Mouse (Mus musculus) spleen, adult 2 months (tissue): ENCODE results near the gene Npdc1. TPM values are rescaled to one million over a fixed set of nuclear protein-coding genes. Genes with fewer than 3 reads are reported as not detected.

Experiments used
- DNase-seq, 2 experiments: peaks; one replicate each; pipeline versions ENCODE4 v3.0.0 to v3.0.0-alpha.2; 2012 to 2021; ENCODE audit warnings: low spot score in 2 of 2, low read depth in 1 of 2
- H3K27ac ChIP-seq: fragments of 200-500 bp; 2 replicates; pipeline ENCODE4 v1.5.1; 2012; ENCODE audit warnings: low read length, inconsistent platforms; ENCODE audit not compliant: insufficient read depth
- H3K27me3 ChIP-seq: fragments of 200-500 bp; 2 replicates; pipeline ENCODE4 v1.6.1; 2012; ENCODE audit warnings: mild to moderate bottlenecking, moderate library complexity, low read length, inconsistent platforms; ENCODE audit not compliant: control insufficient read depth, insufficient read depth
- H3K36me3 ChIP-seq: fragments of 200-500 bp; 2 replicates; pipeline ENCODE4 v1.6.1; 2012; ENCODE audit warnings: mild to moderate bottlenecking, low read length, inconsistent platforms; ENCODE audit not compliant: control insufficient read depth, insufficient read depth
- H3K4me1 ChIP-seq: fragments of 200-500 bp; 2 replicates; pipeline ENCODE4 v1.6.1; 2011; ENCODE audit warnings: inconsistent platforms; ENCODE audit not compliant: control insufficient read depth, insufficient read depth, insufficient read length
- H3K4me3 ChIP-seq: fragments of 200-500 bp; 2 replicates; pipeline ENCODE4 v1.5.1; 2011; ENCODE audit warnings: mild to moderate bottlenecking, inconsistent platforms; ENCODE audit not compliant: insufficient read depth, insufficient read length; ENCODE audit errors: extremely low read depth
- CTCF ChIP-seq: fragments of 200-500 bp; IDR thresholded peaks from 2 replicates; pipeline ENCODE4 v1.5.1; 2011; ENCODE audit warnings: mild to moderate bottlenecking, inconsistent platforms; ENCODE audit not compliant: insufficient read depth, insufficient read length, insufficient replicate concordance; ENCODE audit errors: extremely low read depth
- POLR2A ChIP-seq: fragments of 200-500 bp; IDR thresholded peaks from 2 replicates; pipeline ENCODE4 v1.6.1; 2011; ENCODE audit warnings: low read depth, low read length, inconsistent platforms
- WGBS: fragments of 180-500 bp; shearing (Covaris S2); methylation state at CpG from one replicate; pipeline ENCODE4 v1.1.7; 2018; 5-methylcytosine and 5-hydroxymethylcytosine counted together
- polyA plus RNA-seq: library from polyadenylated mRNA; depleted of rRNA; stranded (reverse); fragments of >200 nt; gene quantifications from 2 replicates; pipeline ENCODE4 v1.2.3, GENCODE M21; 2012

Npdc1 gene
- polyA plus RNA-seq, 1 experiment, result 31.0 TPM

- H3K27me3 ChIP-seq, result no peaks in the 10 kb centered on the region
- peak within 1 kb of the TSS; percentile 67 for H3K4me3 ChIP-seq
- H3K36me3 ChIP-seq, result no peaks in the 10 kb centered on the region
- peak; percentile 72 to 83 for DNase-seq
- H3K27ac ChIP-seq, result peak within 1 kb of the TSS; percentile 56
- H3K4me1 ChIP-seq, result peaks cover 8% of the 10 kb centered on the region
- TF ChIP-seq POLR2A (no peak), CTCF (no peak)
- 2% methylated on average over 65 of the region's 65 CpGs for WGBS
These were observed 27.1 kb upstream of the Npdc1 start, which contains the start of gene Sapcd2 for GRCm38 (mm10) chr2:25371764-25372643. Gene Sapcd2, plus strand, starts transcription at chr2:25372321.

GRCm38 (mm10) chr2:25372644-25373391 lies 26.3 kb upstream of the Npdc1 start:
- Histone ChIP-seq H3K4me3 (peak overlapping the region; percentile 67), H3K27ac (no peak overlapping the region), H3K27me3 (no peaks in the 10 kb centered on the region), H3K36me3 (no peaks in the 10 kb centered on the region), H3K4me1 (peaks cover 8% of the 10 kb centered on the region)
- 5% methylated on average over 42 of the region's 42 CpGs for WGBS
- DNase-seq, result no peak
- no peak for TF ChIP-seq POLR2A
- no peak for TF ChIP-seq CTCF

GRCm38 (mm10) chr2:25373431-25373830 lies 25.7 kb upstream of the Npdc1 start:
- WGBS, result 11% methylated on average over 2 of the region's 2 CpGs
- DNase-seq, result no peak
- Histone ChIP-seq H3K4me1 (peaks cover 8% of the 10 kb centered on the region), H3K27ac (no peak overlapping the region), H3K36me3 (no peaks in the 10 kb centered on the region), H3K27me3 (no peaks in the 10 kb centered on the region), H3K4me3 (no peak overlapping the region)
- TF ChIP-seq POLR2A (no peak), CTCF (no peak)

GRCm38 (mm10) chr2:25376589-25376988 lies 22.6 kb upstream of the Npdc1 start:
- no peak for TF ChIP-seq POLR2A
- TF ChIP-seq CTCF, result peak; percentile 44; the same call in 1 of the 2 replicates
- Histone ChIP-seq H3K27ac (no peak overlapping the region), H3K27me3 (no peaks in the 10 kb centered on the region), H3K4me3 (no peak overlapping the region), H3K36me3 (no peaks in the 10 kb centered on the region), H3K4me1 (peaks cover 7% of the 10 kb centered on the region)
- WGBS, result 75% methylated on average over 4 of the region's 4 CpGs
- DNase-seq, result peak; percentile 19 to 33

GRCm38 (mm10) chr2:25384492-25384891 lies 14.7 kb upstream of the Npdc1 start:
- Histone ChIP-seq H3K4me1 (no peaks in the 10 kb centered on the region), H3K27me3 (no peaks in the 10 kb centered on the region), H3K36me3 (no peaks in the 10 kb centered on the region), H3K4me3 (no peak overlapping the region), H3K27ac (no peak overlapping the region)
- DNase-seq, result no peak
- TF ChIP-seq CTCF, result no peak
- WGBS, result 78% methylated on average over 5 of the region's 5 CpGs

- Histone ChIP-seq H3K4me3 (no peak overlapping the region), H3K27me3 (peaks cover 10% of the 10 kb centered on the region; the same call in 1 of the 2 replicates), H3K4me1 (0 out of 2 replicates have a peak, but pooled peaks cover 4% of the 10 kb centered on the region), H3K36me3 (no peaks in the 10 kb centered on the region), H3K27ac (no peak overlapping the region)
- TF ChIP-seq CTCF, result no peak
- no peak for TF ChIP-seq POLR2A
- DNase-seq, result no peak
- 76% methylated on average over 5 of the region's 5 CpGs for WGBS
These were observed 7.9 kb upstream of the Npdc1 start for GRCm38 (mm10) chr2:25391266-25391665.
